Mouse (Mus musculus) thymus, adult 2 months (tissue): ENCODE data around the gene Rasd1. TPM values are rescaled to one million over a fixed set of nuclear protein-coding genes. Genes with fewer than 3 reads are reported as not detected.

Experiments
- DNase-seq: peaks from one replicate; pipeline ENCODE4 v3.0.0; 2021
- H3K27ac ChIP-seq: fragments of 200-500 bp; 2 replicates; pipeline ENCODE4 v1.5.1; 2012; ENCODE audit warnings: low read length, control low read depth; ENCODE audit not compliant: control insufficient read depth, insufficient read depth
- H3K27me3 ChIP-seq: fragments of 200-500 bp; 2 replicates; pipeline ENCODE4 v1.6.1; 2012; ENCODE audit warnings: mild to moderate bottlenecking, low read length, moderate library complexity, mixed read lengths; ENCODE audit not compliant: control insufficient read depth, insufficient read depth
- H3K36me3 ChIP-seq: fragments of 200-500 bp; 2 replicates; pipeline ENCODE4 v1.6.1; 2012; ENCODE audit warnings: mild to moderate bottlenecking, low read length, moderate library complexity; ENCODE audit not compliant: control insufficient read depth, insufficient read depth
- H3K4me1 ChIP-seq: fragments of 200-500 bp; replicated peaks from 2 replicates; pipeline ENCODE4 v1.6.1; 2012; ENCODE audit warnings: low read length; ENCODE audit not compliant: control insufficient read depth, insufficient read depth
- H3K4me3 ChIP-seq: fragments of 200-500 bp; 2 replicates; pipeline ENCODE4 v1.5.1; 2012; ENCODE audit warnings: mild to moderate bottlenecking, low read length, control low read depth, moderate library complexity; ENCODE audit not compliant: control insufficient read depth, insufficient read depth
- CTCF ChIP-seq: fragments of 200-500 bp; IDR thresholded peaks from 2 replicates; pipeline ENCODE4 v1.5.1; 2012; ENCODE audit warnings: mild to moderate bottlenecking, control low read depth, low read length, moderate library complexity, borderline replicate concordance; ENCODE audit not compliant: control insufficient read depth, poor library complexity, insufficient read depth; ENCODE audit errors: extremely low read depth
- POLR2A ChIP-seq: fragments of 200-500 bp; IDR thresholded peaks from 2 replicates; pipeline ENCODE4 v1.6.1; 2012; ENCODE audit warnings: mild to moderate bottlenecking, low read length, control low read depth, moderate library complexity; ENCODE audit not compliant: control insufficient read depth, poor library complexity, insufficient read depth; ENCODE audit errors: extremely low read depth
- WGBS: fragments of 180-500 bp; shearing (Covaris S2); methylation state at CpG from one replicate; pipeline ENCODE4 v1.1.7; 2018; 5-methylcytosine and 5-hydroxymethylcytosine counted together
- polyA plus RNA-seq: library from polyadenylated mRNA; depleted of rRNA; stranded (reverse); fragments of >200 nt; gene quantifications from 2 replicates; pipeline ENCODE4 v1.2.3, GENCODE M21; 2012; rRNA removed

The Rasd1 gene
- polyA plus RNA-seq, 1 experiment, result 2.7 TPM

DNA sequence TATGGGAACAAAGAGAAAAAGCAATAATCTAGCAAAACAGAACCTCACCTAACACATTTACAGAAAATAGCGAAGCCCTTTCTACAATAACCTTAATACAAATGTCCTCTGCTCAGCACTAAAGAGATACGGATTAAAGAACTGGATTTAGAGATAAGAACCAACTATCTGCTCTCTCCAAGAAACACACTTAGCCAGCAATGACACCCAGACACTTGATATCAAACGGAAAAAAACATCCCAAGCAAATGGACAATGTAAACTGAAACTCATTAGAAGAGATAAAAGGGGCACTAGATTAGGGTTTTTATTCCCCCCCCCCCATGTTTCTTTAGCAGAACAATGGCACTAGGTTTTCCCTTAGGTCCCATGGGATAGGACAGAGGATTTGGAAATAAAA lies 45.3 kb downstream of the Rasd1 start:
- TF ChIP-seq POLR2A (no peak), CTCF (no peak)
- H3K27ac ChIP-seq, result no peak overlapping the region
- 93% methylated on average over 3 of the region's 3 CpGs for WGBS
- H3K4me3 ChIP-seq, result no peak overlapping the region
- no peaks in the 10 kb centered on the region for H3K27me3 ChIP-seq
- H3K36me3 ChIP-seq, result no peaks in the 10 kb centered on the region
- no peaks in the 10 kb centered on the region for H3K4me1 ChIP-seq
- no peak for DNase-seq

DNA sequence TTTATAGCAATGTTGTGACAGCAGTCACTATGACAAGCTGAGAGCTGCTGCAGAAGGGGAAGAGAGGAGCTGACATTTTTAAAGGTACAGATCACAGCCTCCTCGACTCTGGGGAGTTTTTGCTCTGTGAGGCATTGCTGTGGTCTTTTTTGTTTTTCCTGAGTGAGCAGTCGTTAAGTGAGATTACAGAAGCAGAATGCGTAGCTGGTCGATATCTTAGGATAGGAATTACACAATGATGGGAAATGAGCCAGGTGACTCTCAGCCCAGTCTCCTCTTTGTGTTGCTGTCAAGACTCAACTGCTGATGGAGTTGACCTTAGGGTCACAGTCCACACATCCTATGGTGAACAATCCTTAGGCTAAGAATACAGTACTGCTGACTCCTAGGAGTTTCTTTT lies 46.7 kb downstream of the Rasd1 start:
- DNase-seq, result no peak
- H3K36me3 ChIP-seq, result no peaks in the 10 kb centered on the region
- no peak overlapping the region for H3K4me3 ChIP-seq
- H3K4me1 ChIP-seq, result no peaks in the 10 kb centered on the region
- TF ChIP-seq CTCF (no peak), POLR2A (no peak)
- H3K27ac ChIP-seq, result no peak overlapping the region
- no peaks in the 10 kb centered on the region for H3K27me3 ChIP-seq
- 47% methylated on average over 4 of the region's 4 CpGs for WGBS

DNA sequence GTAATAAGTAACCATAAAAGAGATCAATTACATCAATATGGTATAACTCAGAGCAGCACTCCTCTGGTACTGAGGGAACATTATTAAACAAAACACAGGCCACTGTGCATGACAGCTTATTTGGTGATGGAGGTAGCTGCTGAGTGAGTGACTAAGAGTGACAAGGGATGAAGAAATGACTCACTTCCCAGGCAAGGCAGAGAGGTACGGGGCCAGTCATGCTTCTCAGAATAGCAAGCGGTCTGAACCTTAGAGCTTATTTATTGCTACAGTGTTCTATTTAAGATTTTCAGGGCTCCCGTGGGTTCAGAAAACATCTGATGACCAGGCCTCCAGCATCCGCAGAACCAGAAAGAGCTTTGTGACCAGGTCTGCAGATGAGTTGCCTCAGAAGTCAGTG lies 51.0 kb downstream of the Rasd1 start:
- no peaks in the 10 kb centered on the region for H3K36me3 ChIP-seq
- no peak for DNase-seq
- no peaks in the 10 kb centered on the region for H3K4me1 ChIP-seq
- 95% methylated on average over 4 of the region's 4 CpGs for WGBS
- TF ChIP-seq CTCF, result no peak
- no peak for TF ChIP-seq POLR2A
- no peak overlapping the region for H3K4me3 ChIP-seq
- no peak overlapping the region for H3K27ac ChIP-seq
- H3K27me3 ChIP-seq, result no peaks in the 10 kb centered on the region

Other genes with a start within 250 kb of the Rasd1 start
- 1.8 and 2.0 TPM in 2 replicates for gene Pld6, start 177.3 kb downstream of the Rasd1 start, polyA plus RNA-seq
- gene Flcn, start 154.9 kb downstream of the Rasd1 start, polyA plus RNA-seq, result 74.4 and 74.7 TPM in 2 replicates
- 30.1 and 31.0 TPM in 2 replicates for gene Nt5m, start 125.5 kb downstream of the Rasd1 start, polyA plus RNA-seq
- 31.0 and 35.3 TPM in 2 replicates for gene Cops3, start 125.1 kb downstream of the Rasd1 start, polyA plus RNA-seq
- 21.0 and 23.6 TPM in 2 replicates for gene Med9, start 16.7 kb downstream of the Rasd1 start, polyA plus RNA-seq
- 10.6 and 10.7 TPM in 2 replicates for gene Pemt, start 81.5 kb upstream of the Rasd1 start, polyA plus RNA-seq
- gene Rai1, start 140.1 kb upstream of the Rasd1 start, polyA plus RNA-seq, result 205 and 240 TPM in 2 replicates